Mouse (Mus musculus) adrenal gland, adult 8-10 months (tissue): ENCODE measurements around the gene Dnajb3. TPM values are rescaled to one million over a fixed set of nuclear protein-coding genes. Genes with fewer than 3 reads are reported as not detected.

Experiments
- total RNA-seq, 4 experiments: library from RNA; stranded (reverse); gene quantifications; 2 replicates each; pipeline ENCODE4 v1.2.4; 2022

The Dnajb3 gene
- total RNA-seq, 4 experiments from 2014 or later, result 1.8 to 4.7 (median 3.3) TPM

Other genes with a start within 250 kb of the Dnajb3 start
- gene Usp40, start 197.2 kb downstream of the Dnajb3 start, total RNA-seq, result 10 to 100 TPM; 25.3 to 45.1 (median 31.9) TPM
- gene Ugt1a10, start 150.4 kb downstream of the Dnajb3 start, total RNA-seq, result not detected
- under 1 TPM in 1 of 4 experiments, not detected in 3; 0.17 TPM for gene Ugt1a9, start 135.0 kb downstream of the Dnajb3 start, total RNA-seq
- not detected for gene Ugt1a8, start 118.0 kb downstream of the Dnajb3 start, total RNA-seq
- gene Ugt1a7c, start 110.7 kb downstream of the Dnajb3 start, total RNA-seq, result 1 to 10 TPM; 1.0 to 4.2 (median 3.2) TPM
- 10 to 100 TPM in 1 of 4 experiments, 1 to 10 TPM in 3; 2.8 to 10.2 (median 5.2) TPM for gene Ugt1a6b, start 102.5 kb downstream of the Dnajb3 start, total RNA-seq
- gene Ugt1a6a, start 71.0 kb downstream of the Dnajb3 start, total RNA-seq, result 10 to 100 TPM in 2 of 4 experiments, 1 to 10 TPM in 2; 5.9 to 25.6 (median 9.6) TPM
- 1 to 10 TPM in 1 of 4 experiments, under 1 TPM in 2, not detected in 1; 0.38 to 1.3 (median 0.73) TPM for gene Ugt1a5, start 39.8 kb downstream of the Dnajb3 start, total RNA-seq
- under 1 TPM in 3 of 4 experiments, not detected in 1; 0.24 to 0.51 (median 0.28) TPM for gene Ugt1a2, start 5.2 kb downstream of the Dnajb3 start, total RNA-seq
- 10 to 100 TPM in 2 of 4 experiments, under 1 TPM in 2; 0.40 to 83.2 (median 28.8) TPM for gene Ugt1a1, start 6.2 kb upstream of the Dnajb3 start, total RNA-seq
- gene Mroh2a, start 21.2 kb upstream of the Dnajb3 start, total RNA-seq, result under 1 TPM in 2 of 4 experiments, not detected in 2; 0.10 to 0.16 TPM
- gene Hjurp, start 71.9 kb upstream of the Dnajb3 start, total RNA-seq, result 10 to 100 TPM; 33.0 to 55.0 (median 43.2) TPM
- gene Trpm8, start 71.9 kb upstream of the Dnajb3 start, total RNA-seq, result not detected
- not detected for gene Spp2, start 201.2 kb upstream of the Dnajb3 start, total RNA-seq